Mouse (Mus musculus) 3T3-L1 (cell line): ENCODE measurements at regions not wholly inside any gene's neighbourhood (a gene's known extent, or its start where the extent isn't known, plus 50 kb on each side); places are given as distances from the start of the nearest gene placed in this dataset.

Source experiments
- DNase-seq: peaks from one replicate; pipeline ENCODE4 v3.0.0-alpha.2; 2015; ENCODE audit warnings: low read depth, low spot score

DNA sequence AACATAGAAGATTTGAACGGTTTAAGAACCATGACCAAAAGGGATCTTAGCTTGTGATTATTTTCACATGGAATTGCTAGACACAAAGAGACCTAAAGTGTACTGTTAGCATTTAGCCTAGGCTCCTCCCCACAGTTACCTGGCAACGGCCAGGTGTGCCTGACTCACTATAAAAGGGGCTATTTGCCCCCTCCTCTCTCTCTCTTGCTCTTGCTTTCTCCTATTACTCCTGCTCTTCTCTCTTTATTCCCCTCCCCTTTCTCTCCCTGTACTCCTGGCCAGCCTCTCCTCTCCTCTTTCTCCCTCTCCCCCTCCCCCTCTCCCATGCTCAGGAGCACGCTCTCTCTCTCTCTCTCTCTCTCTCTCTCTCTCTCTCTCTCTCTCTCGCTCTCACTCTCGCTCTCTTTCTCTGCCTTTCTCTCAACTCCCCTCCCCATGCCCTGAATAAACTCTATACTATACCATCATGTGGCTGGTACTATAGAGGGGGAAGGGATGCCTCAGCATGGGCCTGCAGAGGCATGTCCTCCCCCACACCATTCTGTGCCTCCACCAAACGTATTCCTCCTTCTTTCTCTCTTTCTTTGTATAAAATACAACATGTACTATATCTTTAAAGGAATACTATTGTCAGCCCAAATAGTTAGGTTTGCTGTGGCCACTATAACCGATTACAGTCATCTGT lies 603.9 kb downstream of the Rps29 start:
- DNase-seq = no peak

DNA sequence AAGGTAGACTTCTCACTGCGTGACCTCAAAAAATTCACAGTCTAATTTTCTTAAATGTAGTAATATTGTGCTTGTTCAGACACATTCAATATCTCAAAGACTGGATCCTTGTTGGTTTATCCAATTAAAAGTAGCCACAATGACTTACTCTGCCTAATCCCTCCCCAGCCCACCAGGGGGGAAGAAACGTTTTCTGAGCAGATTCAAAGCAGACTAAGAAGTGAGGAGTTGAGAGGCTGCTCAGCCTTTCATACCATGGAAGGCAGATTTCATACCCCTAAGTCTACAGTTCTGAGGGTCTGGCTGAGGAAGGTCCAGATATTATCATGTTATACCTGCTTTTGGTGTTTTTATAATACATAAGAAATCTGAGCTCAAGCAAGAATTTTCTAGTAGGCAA lies 604.7 kb downstream of the Rps29 start:
- no peak for DNase-seq

DNA sequence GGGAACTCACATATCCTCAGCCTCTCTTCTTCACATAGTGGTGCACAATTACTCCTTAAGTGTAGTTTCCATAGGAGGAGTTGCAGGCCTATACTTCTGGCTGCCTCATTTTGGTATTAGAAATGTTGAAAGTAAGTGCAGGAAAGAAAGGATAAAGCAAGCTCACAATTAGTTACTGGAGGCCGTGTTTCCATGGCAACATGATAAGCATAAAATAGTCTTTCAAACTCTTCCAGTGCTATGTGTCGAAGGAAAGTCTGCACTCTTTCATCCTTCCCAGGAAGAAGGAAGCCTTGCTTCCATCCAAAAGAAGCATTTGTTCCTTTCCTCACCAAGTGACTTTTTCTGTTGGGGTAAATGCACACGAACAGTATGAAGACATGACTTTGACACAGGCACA lies 617.2 kb downstream of the Rps29 start:
- no peak for DNase-seq

DNA sequence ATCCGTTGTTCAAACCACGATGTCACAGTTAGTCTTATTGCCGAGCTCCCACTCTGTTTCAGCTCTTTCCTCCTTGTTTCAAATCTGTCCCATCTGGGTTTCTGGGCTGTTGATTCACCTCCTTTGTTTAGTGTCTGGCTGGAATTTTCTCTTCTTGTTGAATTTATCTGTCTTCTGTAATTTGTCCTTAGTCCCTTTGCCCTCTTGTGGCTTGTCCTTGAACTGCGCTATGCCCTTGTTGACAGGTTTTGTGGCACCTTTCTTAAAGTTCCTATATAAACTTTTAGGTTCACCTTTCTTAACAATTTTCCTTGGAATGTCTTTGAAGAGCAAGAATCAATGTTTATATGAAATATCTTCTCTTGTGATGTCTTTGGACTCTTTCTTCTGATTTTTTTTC lies 658.2 kb downstream of the Rps29 start:
- peak; percentile 74 for DNase-seq

DNA sequence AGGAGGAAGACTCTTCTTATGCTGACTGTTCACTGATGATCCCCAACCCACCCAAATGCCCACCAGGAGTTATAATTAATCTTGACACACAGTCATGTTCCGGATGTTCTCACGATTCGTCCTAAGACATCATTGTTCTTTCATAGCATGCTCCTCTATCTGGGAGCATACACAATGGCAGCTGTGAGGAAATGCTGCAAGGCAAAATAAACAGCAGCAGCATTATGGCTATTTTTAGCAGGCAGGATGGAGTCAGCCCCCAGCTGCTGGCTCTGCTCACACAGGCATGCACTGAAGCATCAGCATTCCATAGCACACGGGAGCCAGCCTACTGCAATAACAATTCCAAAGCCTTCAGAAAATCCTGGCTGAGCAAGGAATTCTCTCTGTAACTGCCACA lies 696.0 kb downstream of the Rps29 start:
- peak; percentile 50 for DNase-seq

DNA sequence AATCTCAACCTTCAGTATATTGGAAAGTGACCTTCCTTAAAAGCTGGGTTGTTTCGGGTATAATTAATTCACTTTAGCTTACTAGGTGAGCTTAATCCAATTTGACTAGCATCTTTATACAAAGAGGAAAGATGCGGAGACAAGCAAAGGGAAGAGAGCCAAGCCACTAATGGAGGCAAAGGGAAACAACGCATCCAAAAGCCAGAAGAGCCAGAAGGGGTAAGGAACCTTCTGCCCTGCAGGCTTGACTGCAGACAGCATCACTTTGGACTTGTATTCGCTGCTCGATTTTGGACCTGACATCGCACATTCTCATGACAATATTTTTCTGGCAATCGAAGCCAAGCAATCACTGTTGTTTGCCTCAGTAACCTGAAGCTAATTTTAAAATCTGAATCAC lies 700.8 kb downstream of the Rps29 start:
- no peak for DNase-seq

DNA sequence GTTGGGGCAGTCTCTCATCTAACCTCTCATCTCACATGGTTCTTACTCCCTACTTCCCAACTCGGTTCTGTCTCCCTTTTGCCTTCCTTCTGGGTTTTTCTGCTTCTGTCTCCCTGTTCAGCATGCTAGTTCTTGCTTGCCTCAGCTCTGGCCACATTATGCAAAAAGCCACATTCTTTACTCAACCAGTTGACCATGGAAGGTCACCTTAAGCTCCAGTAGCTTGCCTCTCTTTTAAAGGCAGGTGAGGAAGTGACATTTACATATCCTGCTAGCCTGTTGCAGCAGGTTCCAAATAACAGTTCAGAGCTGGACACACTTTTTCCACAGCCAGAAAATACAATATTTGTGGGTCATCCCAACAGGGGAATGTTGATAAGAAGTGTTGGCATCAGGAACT lies 732.4 kb downstream of the Rps29 start:
- DNase-seq = no peak

DNA sequence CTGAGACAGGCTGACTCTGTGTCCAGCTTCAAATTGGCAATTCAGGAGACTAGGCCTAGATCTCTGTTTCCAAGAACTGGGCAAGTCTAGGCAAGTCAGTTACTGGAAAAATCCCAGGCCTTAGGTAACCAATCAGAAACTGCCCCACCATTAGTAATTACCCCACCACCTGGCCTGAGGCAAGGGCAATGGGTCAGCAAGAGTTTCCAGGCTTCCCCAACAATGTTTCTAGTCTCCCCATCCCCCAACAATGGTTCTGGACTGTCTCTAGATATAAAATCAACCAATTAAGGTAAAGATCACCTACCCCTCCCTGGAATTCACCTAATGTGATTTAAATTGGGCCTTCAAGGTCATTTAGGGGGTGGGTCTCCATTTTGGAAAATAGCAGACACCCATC lies 734.0 kb downstream of the Rps29 start:
- DNase-seq = no peak
